Mouse (Mus musculus): ENCODE results near the gene Arhgap27. TPM values are rescaled to one million over a fixed set of nuclear protein-coding genes. Genes with fewer than 3 reads are reported as not detected.

Arhgap27 gene
- polyA plus RNA-seq, 1 experiment, result 122 TPM

DNA sequence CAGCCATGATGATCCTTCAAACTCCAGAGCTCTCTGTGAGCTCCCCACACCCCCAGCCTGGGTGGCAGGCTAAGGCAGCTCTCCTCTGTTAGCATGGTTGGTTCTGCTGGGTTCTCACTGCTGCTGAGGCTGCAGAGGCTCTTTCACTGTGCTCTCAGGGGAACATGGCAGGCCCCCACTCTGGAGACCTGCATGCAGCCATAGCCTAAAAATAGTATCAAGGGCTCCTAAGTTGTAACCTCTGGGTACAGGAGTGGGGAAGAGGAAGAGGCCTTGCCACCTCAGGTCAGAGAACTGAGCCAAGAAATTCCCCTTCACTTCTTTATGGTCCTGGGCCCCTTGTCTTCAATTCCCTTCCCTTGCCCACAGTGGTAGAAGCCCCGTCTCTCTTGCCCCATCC, 19.6 kb downstream of the Arhgap27 start:
- 77% methylated on average over 1 of the region's 1 CpGs for WGBS
- peaks cover 16% of the 10 kb centered on the region for H3K36me3 ChIP-seq (ENCODE audit: control insufficient read depth, insufficient read depth, low read length)
- H3K27ac ChIP-seq (ENCODE audit: insufficient read depth, low read depth, low read length), result no peak overlapping the region
- no peaks in the 10 kb centered on the region for H3K27me3 ChIP-seq (ENCODE audit: control insufficient read depth, insufficient read depth, low read length)
- H3K4me1 ChIP-seq (ENCODE audit: control insufficient read depth, insufficient read depth, insufficient read length, low read length), result peaks cover 58% of the 10 kb centered on the region
- no peak for TF ChIP-seq CTCF (IDR thresholded peaks at IDR 0.05; ENCODE audit: extremely low read depth, insufficient read length, insufficient replicate concordance, low read depth, low read length)
- TF ChIP-seq POLR2A (IDR thresholded peaks at IDR 0.05; ENCODE audit: low read depth, low read length), result no peak
- H3K4me3 ChIP-seq (ENCODE audit: low read depth, low read length), result peak overlapping the region; percentile 57

- H3K4me3 ChIP-seq (ENCODE audit: low read depth, low read length), result no peak overlapping the region
- peaks cover 58% of the 10 kb centered on the region for H3K4me1 ChIP-seq (ENCODE audit: control insufficient read depth, insufficient read depth, insufficient read length, low read length)
- H3K27me3 ChIP-seq (ENCODE audit: control insufficient read depth, insufficient read depth, low read length), result no peaks in the 10 kb centered on the region
- H3K27ac ChIP-seq (ENCODE audit: insufficient read depth, low read depth, low read length), result no peak overlapping the region
- 75% methylated on average over 6 of the region's 6 CpGs for WGBS
- H3K36me3 ChIP-seq (ENCODE audit: control insufficient read depth, insufficient read depth, low read length), result peaks cover 22% of the 10 kb centered on the region
- TF ChIP-seq CTCF (IDR thresholded peaks at IDR 0.05; ENCODE audit: extremely low read depth, insufficient read length, insufficient replicate concordance, low read depth, low read length) (no peak), POLR2A (IDR thresholded peaks at IDR 0.05; ENCODE audit: low read depth, low read length) (no peak)
These were observed 20.4 kb downstream of the Arhgap27 start for GRCm38 (mm10) chr11:103343063-103343462.

GRCm38 (mm10) chr11:103340677-103341076, 22.8 kb downstream of the Arhgap27 start:
- Histone ChIP-seq H3K4me1 (ENCODE audit: control insufficient read depth, insufficient read depth, insufficient read length, low read length) (peaks cover 41% of the 10 kb centered on the region), H3K4me3 (ENCODE audit: low read depth, low read length) (peak overlapping the region; percentile 56; the same call in 1 of the 2 replicates), H3K36me3 (ENCODE audit: control insufficient read depth, insufficient read depth, low read length) (peaks cover 39% of the 10 kb centered on the region), H3K27ac (ENCODE audit: insufficient read depth, low read depth, low read length) (peak overlapping the region; percentile 98), H3K27me3 (ENCODE audit: control insufficient read depth, insufficient read depth, low read length) (no peaks in the 10 kb centered on the region)
- WGBS, result 25% methylated on average over 7 of the region's 7 CpGs
- TF ChIP-seq POLR2A (IDR thresholded peaks at IDR 0.05; ENCODE audit: low read depth, low read length), result peak; percentile 41
- no peak for TF ChIP-seq CTCF (IDR thresholded peaks at IDR 0.05; ENCODE audit: extremely low read depth, insufficient read length, insufficient replicate concordance, low read depth, low read length)

DNA sequence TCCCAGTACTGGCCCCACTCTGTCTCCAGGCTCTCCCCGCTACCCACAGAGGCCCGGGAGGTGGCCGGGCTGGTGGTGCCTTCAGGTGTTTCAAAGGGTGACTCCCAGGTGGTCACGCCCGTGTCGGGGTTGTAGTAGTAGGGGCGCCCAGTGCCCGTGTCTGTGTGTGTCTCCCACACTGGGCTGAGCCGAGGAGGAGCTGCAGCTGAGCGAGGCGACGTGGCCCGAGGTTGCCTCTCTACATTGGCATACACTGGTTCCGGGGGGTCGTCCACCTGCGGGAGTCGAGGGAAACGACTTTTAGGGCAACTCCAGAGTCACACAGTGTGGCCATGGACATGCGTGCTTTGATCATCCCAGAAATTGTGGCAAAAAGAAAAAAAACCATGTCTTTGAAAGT, 23.4 kb downstream of the Arhgap27 start:
- H3K4me1 ChIP-seq (ENCODE audit: control insufficient read depth, insufficient read depth, insufficient read length, low read length), result peaks cover 35% of the 10 kb centered on the region
- peaks cover 39% of the 10 kb centered on the region for H3K36me3 ChIP-seq (ENCODE audit: control insufficient read depth, insufficient read depth, low read length)
- WGBS, result 23% methylated on average over 19 of the region's 19 CpGs
- H3K27me3 ChIP-seq (ENCODE audit: control insufficient read depth, insufficient read depth, low read length), result no peaks in the 10 kb centered on the region
- no peak; the same call in 1 of the 2 replicates for TF ChIP-seq POLR2A (IDR thresholded peaks at IDR 0.05; ENCODE audit: low read depth, low read length)
- no peak for TF ChIP-seq CTCF (IDR thresholded peaks at IDR 0.05; ENCODE audit: extremely low read depth, insufficient read length, insufficient replicate concordance, low read depth, low read length)
- H3K4me3 ChIP-seq (ENCODE audit: low read depth, low read length), result peak overlapping the region; percentile 56
- H3K27ac ChIP-seq (ENCODE audit: insufficient read depth, low read depth, low read length), result peak overlapping the region; percentile 98

DNA sequence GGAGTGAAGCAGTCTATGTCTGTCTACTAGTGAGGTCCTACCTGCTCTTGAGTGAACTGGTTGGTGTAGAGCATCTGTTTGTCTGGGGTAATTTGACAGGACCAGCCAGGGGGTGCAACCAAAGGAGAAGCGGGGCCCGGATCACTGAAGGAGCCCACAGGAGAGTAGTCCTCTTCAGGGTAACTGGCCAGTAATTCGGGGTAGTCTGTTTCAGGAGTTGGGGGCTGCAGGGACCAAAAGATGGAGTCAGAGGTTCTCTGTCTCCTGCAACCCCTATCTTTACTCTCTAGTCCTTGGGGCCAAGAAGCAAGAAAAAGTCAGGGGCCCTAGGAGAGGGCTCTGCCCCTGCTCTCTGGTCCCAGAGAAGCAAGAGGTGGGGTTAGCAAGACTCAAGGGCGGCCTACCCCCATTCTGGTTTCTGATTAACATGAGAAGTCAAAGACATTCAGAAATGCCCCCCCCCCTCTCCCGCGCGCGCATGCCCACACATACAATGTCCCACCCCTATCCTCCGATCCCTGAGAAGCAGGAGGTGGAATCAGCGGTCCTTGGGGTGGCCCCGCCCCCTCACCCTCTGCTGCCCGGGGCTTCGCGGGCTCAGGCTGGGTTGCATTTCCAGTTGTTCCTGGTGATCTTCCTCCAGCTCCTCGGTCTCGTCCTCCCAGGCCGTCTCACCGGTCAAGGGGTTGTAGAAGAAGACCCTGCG, 23.9 kb downstream of the Arhgap27 start:
- Histone ChIP-seq H3K36me3 (ENCODE audit: control insufficient read depth, insufficient read depth, low read length) (peaks cover 44% of the 10 kb centered on the region), H3K4me3 (ENCODE audit: low read depth, low read length) (peak overlapping the region; percentile 56), H3K4me1 (ENCODE audit: control insufficient read depth, insufficient read depth, insufficient read length, low read length) (peaks cover 33% of the 10 kb centered on the region), H3K27me3 (ENCODE audit: control insufficient read depth, insufficient read depth, low read length) (no peaks in the 10 kb centered on the region), H3K27ac (ENCODE audit: insufficient read depth, low read depth, low read length) (peak overlapping the region; percentile 98)
- WGBS, result 28% methylated on average over 19 of the region's 19 CpGs
- no peak for TF ChIP-seq POLR2A (IDR thresholded peaks at IDR 0.05; ENCODE audit: low read depth, low read length)
- TF ChIP-seq CTCF (IDR thresholded peaks at IDR 0.05; ENCODE audit: extremely low read depth, insufficient read length, insufficient replicate concordance, low read depth, low read length), result no peak

- Histone ChIP-seq H3K27me3 (ENCODE audit: control insufficient read depth, insufficient read depth, low read length) (no peaks in the 10 kb centered on the region), H3K36me3 (ENCODE audit: control insufficient read depth, insufficient read depth, low read length) (peaks cover 48% of the 10 kb centered on the region), H3K4me1 (ENCODE audit: control insufficient read depth, insufficient read depth, insufficient read length, low read length) (peaks cover 32% of the 10 kb centered on the region), H3K27ac (ENCODE audit: insufficient read depth, low read depth, low read length) (no peak overlapping the region), H3K4me3 (ENCODE audit: low read depth, low read length) (no peak overlapping the region)
- TF ChIP-seq POLR2A (IDR thresholded peaks at IDR 0.05; ENCODE audit: low read depth, low read length), result no peak
- no peak for TF ChIP-seq CTCF (IDR thresholded peaks at IDR 0.05; ENCODE audit: extremely low read depth, insufficient read length, insufficient replicate concordance, low read depth, low read length)
- WGBS, result 90% methylated on average over 6 of the region's 6 CpGs
These were observed 24.8 kb downstream of the Arhgap27 start for GRCm38 (mm10) chr11:103338671-103339070.

- peaks cover 28% of the 10 kb centered on the region for H3K4me1 ChIP-seq (ENCODE audit: control insufficient read depth, insufficient read depth, insufficient read length, low read length)
- no peak overlapping the region for H3K27ac ChIP-seq (ENCODE audit: insufficient read depth, low read depth, low read length)
- no peak overlapping the region for H3K4me3 ChIP-seq (ENCODE audit: low read depth, low read length)
- peaks cover 52% of the 10 kb centered on the region for H3K36me3 ChIP-seq (ENCODE audit: control insufficient read depth, insufficient read depth, low read length)
- 86% methylated on average over 7 of the region's 7 CpGs for WGBS
- TF ChIP-seq POLR2A (IDR thresholded peaks at IDR 0.05; ENCODE audit: low read depth, low read length) (no peak), CTCF (IDR thresholded peaks at IDR 0.05; ENCODE audit: extremely low read depth, insufficient read length, insufficient replicate concordance, low read depth, low read length) (no peak)
- no peaks in the 10 kb centered on the region for H3K27me3 ChIP-seq (ENCODE audit: control insufficient read depth, insufficient read depth, low read length)
These were observed 25.4 kb downstream of the Arhgap27 start for GRCm38 (mm10) chr11:103338119-103338518.

All from small intestine, adult 2 months (tissue).